Mouse (Mus musculus): ENCODE results near the gene Necab2.

DNA sequence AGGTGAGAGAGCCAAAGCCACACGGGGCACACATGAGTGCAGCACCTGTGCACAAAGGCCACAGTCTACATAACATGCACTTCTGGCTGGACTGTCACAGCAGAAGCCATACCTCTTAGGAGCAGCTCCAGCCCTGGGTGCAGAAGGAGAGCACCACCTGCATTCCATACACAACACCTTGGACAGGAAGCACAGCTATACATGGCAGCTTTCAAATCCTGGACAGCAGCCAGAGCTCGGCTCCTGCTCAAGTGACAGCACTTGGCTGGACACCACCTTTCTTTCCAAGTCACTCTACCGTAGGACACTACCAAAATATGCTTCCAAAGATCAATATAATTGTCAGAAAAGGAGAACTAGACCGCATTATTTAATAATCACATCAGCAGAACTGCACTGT is 66.9 kb downstream of the Necab2 start:
- TF ChIP-seq CTCF (IDR thresholded peaks at IDR 0.05; ENCODE audit: low read depth) (no peak), EP300 (IDR thresholded peaks at IDR 0.05; ENCODE audit: low read depth) (no peak)

Data from liver, postnatal 0 days (tissue).